Mouse (Mus musculus) heart, adult 9 months (tissue): ENCODE results near the gene Ntf3.

ENCODE experiments used
- DNase-seq, 2 experiments: peaks; one replicate each; pipeline ENCODE4 v3.0.0; 2022; ENCODE audit warnings: low spot score in 2 of 2

The Ntf3 gene

DNA sequence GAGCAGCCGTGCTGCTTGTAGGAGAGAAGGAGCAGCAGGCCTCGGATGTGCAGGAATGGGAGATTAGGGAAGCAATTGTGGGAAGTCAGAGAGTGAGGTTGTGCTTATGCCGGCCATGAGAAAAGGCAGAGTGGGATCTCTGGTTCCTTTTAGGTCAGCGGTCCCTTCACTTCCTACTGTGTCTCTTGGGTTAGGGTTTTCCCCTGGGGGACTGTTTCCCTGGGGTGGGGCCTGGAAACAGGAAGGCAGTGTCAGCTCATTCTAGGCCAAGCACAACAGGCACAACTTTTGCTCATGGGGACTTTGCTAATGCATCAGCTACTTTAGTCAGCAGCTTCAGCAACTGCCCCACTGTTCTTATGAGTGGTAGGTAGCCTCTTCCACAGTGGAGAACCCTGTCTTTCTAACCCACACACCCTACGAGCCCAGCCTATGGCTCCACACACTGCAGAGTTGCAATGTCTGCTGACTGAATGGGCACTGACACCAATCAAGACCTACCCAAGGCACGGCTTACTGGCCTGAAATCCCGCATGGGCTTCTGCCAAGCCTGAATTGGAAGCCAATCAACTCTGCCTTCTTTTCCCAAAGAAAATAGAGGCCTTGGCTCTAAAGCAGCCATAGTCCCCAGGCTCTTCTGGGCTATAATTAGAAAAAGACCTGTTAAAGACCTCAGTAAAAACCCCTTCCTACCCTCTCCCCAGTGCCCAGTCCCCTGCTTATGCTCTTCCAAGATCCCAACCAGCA, 60.5 kb downstream of the Ntf3 start:
- peak; percentile 85 to 86 for DNase-seq

DNA sequence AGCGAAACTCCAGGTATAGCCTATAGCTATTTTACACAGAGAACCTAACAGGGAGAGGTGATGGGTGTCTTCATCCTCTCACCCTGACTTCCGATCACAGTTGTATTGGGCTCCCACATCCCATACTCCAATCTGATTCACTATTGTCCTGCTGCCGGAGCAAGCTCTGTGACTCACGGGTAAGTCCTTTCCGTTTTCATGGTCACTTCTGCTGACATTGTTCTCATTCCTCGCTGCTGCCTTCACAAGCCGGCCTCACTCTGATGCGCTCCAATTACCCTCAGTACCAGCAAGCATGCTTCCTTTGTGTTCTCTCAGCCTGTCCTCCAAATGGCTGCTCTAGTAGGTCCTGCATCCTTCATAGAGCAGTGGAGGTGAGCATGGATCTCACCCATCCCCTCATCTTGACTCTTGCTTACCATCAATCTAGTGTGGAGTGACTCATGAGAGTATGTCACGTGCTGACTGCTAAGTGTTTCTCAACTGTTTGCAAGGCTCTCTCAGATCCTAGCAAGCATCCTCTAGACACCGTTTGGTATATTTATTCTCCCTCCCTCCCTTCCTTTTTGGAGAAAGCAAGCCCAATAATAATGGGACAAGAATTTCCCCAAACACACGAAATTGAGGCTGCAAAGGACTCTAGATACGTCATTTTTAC, 61.5 kb downstream of the Ntf3 start:
- DNase-seq = no peak

DNA sequence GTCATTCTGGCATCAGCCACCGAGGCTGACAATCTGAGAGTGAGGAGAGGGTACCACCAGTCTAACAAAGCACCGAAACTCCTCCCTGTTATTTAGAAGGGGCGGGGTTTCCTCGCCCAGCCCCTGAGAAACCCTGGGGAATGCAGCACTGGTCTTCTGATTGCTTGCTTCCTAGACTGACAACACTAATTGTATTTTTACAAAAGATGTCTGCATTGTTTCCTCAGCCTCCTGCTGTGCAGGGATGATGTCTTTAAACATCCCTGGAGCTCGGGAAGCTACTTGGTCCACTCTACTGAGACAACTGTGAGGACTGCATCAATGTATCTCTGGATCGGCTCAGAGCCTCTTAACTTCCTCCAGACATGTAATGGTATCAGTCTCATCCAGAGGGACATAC, 64.1 kb downstream of the Ntf3 start:
- no peak for DNase-seq

DNA sequence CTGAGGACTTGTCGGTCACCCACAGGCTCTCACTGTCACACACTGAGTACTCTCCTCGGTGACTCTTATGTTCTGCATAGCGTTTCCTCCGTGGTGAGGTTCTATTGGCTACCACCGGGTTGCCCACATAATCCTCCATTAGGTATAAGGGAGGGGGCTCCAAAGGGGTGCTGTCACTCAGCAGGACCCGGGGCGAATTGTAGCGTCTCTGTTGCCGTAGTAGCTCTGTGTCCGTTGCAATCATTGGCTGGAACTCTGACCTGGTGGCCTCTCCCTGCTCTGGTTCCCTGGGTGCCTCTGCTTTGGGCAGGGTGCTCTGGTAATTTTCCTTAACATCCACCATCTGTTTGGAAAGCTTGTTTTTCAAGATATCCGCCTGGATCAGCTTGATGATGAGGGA, 64.7 kb downstream of the Ntf3 start:
- DNase-seq = no peak

DNA sequence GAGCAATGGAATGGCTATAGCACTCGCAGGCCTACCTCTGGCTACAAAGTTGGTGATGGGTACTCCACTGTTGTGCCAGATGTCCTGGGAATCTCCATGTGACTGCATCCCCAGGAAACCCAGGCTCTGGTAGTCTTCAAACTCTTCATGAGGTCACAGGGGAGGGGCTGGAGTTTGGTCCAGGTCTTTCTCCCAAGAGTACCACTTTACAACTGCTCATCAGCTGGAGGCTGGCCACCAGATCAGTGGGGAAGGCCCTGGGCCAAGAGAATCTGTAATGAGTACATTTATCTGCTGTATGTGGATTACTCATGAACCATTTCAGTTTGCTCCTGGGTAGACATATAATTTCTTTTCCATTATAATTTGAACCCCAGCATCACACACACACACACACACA, 66.1 kb downstream of the Ntf3 start:
- peak in 1 of 2 experiments; percentile 48 for DNase-seq

DNA sequence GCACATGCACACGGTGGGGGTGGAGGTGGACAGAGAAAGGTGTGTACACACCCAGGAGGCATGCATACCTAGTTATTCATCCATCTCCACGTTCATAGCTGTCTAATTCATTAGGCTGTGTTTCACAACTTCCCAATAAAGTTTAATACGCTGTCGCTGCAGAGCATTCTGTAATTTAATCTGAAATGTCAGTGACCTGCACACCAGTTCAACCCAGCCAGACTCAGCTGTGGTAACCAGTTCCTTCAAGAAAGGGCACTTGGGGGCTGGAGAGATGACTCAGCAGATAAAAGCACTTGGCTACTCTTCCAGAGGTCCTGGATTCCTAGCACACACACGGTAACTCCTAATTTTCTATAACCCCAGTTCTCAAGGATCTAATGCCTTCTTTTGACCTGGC, 69.2 kb downstream of the Ntf3 start:
- DNase-seq = no peak

DNA sequence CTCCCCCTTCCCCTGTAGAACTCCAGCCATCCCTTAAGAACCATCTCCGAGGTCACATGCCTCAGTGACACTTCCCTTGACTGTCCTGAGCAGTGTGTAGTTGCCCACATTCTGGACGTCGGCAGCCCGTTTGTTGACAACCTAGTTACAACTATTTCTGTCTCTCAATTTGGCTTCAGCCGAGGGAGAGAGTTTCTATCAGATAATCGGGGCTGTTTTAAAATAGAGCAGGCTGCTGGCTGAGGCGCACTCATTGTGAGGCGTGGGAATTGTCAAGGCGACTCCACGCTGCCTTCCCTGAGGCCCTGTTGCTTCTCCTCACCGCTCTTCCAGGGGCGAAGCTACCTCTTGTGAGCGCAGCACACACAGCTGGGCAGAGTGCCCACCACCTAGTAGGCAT, 70.6 kb downstream of the Ntf3 start:
- peak; percentile 57 to 59 for DNase-seq

DNA sequence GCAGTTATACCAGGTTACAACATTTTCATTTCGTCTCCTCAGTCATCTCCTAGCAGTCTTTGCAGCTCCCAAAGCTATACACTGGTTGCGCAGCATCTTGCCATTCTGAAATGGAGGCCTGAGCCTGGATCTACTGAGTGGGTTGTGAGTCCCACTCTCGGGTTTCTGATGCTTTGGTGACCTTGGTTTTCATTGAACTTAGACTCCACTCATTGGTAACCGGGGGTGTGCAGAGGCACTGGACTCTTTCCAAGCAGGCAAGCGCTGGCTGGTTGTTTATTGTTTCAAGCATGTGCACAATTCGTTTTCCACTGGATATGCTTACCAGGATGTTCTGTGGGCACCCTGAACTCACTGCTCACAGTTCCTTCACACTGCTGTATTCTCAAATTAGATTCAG, 71.7 kb downstream of the Ntf3 start:
- no peak for DNase-seq

DNA sequence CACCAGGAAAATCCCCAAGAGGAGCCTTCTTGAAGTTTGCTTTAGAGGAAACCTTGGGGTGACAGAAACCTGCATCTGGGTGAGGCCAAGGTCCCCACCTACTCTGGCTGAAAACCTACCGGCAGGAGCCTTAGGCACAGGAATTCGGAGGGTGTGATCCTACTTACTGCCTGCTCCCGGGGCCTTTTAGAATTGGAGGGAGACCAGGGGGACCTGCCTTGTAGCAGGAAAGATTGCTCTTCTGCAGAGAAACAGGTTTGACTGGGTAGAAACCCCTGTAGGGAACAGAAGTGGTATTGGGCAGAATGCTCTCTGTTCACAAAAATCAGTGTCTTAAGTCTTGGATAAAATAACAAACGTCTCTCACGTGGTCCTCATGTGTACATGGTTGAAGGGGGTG, 74.7 kb downstream of the Ntf3 start:
- no peak for DNase-seq

DNA sequence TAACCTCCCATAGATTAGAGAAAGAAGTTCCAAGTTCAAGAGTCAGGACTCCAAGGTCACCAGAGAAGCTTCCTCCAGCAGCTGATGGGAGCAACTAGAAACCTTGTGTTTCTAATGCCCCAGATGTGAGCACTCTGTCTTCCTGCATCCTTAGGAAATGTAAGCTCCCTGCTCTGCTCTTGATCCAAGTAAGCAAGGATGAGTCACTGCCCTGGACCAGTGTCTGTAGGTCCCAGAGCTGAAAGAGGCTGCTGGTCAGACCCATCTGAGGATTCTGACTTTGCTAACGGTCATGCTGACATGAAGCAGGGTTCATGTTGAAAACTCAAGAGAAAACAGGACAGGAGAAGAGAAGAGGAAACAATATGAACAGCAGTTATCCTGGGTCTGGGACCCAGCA, 76.6 kb downstream of the Ntf3 start:
- no peak for DNase-seq

DNA sequence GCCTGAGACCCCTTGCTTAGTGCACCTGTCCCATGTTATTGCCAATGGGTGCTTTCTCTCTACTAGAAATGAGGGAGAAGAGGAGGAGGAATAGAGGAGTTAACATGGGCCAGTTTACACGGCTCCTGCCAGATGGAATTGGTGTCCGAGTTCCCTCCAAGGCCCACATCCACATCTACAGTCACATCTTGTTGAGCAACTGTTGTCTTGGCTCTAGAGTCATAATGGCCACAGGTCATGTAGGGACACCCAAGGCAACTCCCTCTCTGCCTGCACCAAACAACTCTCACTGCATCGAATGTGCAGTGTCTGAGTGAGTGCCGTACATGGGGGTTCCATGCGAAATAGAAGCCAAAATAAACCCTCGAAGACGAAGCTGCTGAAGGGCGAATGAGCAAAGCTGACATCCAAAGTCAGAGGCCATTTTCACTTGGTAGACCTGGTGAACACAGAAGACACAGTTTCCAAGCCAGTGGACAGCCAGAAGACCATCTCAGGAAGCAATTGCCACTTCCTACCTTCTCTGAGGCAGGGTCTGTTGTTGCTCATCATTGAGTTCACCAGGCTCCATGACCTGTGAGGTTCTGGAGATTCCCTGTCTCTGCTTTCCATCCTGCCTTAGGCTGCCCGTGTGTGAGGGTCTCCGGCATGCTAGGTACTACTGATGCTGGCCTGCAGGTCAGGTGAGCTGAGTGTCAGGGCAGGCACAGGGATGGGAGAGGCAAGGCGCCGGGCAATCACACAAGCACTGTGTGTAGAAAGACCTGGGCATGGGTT, 78.0 kb downstream of the Ntf3 start:
- peak; percentile 53 to 54 for DNase-seq

DNA sequence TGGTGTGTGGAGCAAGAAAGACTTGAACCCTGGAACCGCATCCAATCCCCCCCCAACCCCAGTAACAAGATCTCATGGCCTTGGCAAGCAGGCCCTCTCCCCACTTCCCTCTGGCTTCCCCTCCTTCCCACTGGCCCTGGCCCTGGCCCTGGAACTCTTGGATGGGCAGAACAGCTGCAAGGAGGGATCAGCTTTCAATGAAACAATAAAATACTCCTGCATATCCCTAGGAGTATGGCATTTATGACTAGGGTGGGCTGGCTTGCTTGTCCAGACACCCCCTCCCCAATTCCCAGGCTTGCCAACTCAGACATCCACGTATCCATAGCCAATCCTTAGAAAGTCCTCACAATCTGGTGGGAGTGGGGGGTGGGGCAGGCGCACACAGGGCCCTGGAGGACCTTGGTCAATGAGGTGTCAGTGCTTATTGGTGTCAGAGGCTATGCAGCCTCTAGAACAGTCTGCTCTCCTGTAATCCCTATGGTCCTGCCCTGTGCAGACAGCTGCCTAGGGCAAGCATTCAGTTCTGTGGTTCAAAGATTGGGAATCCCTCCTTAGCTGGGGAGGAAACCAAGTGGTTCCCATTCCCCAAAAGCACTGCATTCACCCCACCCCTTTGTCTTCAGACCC, 80.3 kb downstream of the Ntf3 start:
- no peak for DNase-seq

DNA sequence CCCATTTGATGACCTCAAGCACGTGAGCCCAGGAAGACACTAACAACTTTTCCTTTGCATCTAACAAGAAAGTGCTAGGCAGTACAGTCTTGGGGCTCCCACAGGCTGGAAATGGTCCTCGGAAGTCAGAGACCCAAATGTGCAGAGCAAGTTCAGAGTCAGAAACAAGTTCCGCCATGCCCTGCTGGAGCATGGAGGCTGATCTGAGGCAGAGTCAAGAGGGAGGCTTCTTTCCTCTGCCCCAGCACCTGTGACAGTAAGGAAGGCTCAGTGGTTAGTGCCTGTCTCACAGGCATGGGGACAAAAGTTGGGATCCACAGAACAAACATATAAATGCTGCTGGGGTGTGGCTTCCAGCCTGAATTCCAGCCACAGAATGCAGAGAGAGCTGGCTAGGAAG, 86.2 kb downstream of the Ntf3 start:
- no peak for DNase-seq

DNA sequence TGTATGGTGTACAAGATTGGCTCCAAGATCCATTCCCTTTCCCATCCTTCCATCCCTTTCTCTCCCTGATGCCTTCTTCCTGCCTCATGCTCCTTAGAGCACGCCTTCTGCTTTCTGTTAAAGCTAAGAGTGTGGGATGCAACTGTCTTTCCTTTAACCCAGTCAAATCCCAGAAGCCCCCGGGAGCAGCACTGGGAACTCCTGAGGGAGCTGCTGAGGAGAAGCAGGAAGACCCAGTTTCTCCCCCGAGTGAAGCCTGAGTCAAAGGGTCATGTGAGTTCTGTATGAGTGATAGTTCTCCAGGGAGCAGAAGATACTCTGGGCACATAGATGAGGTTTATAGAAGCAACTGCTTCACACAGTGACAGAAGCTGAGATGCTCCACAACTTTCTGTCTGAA, 109.0 kb downstream of the Ntf3 start:
- DNase-seq = peak; percentile 22 to 41

DNA sequence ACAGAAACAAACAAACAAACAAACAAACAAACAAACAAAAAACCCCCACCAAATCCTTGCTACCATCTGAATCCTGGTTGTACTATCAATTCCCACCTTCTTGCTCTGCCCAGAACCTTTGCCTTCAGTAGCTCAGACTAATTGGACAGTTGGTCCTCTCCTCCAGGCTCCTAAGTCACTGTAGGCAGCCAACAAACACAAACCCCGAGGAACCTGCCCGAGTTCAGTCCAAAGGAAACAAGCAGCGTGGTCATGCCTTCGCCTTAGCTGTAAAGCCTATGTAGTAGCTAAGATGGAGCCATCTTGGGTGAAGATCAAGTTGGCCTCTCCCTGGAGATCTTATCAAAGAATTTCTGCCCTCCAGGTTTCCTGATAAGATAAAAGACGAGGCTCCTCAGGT, 113.6 kb downstream of the Ntf3 start:
- no peak for DNase-seq
